ENCODE assay signal across 8 mouse cellular contexts in the genomic region with DNA sequence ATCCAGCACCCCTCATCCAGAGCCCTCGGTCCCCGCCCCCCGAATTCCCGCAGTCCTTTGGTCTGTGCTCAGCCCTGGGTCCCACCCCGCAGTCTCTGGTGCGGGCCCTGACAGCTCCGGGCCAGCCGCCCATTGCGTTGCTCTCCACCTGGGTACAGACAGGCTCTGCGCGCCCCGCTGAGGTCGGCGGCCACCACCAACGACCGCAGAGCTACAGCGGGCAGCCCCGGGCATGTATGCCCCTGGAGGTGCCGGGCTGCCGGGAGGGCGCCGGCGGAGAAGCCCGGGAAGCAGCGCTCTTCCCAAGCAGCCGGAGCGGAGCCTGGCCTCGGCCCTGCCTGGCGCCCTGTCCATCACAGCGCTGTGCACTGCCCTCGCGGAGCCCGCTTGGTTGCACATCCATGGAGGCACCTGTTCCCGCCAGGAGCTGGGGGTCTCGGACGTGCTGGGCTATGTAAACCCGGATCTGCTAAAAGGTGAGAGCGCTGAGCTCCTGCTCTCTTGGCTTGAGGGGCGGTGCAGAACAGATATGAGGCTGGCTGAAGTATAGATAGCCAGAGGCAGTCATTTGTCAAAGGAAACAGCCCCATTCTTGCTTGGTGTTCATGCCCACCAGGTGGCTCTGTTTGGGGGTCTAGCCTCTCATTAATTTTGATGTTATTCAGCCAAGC. TPM values are rescaled to one million over a fixed set of nuclear protein-coding genes. Genes with fewer than 3 reads are reported as not detected.
DNase-seq lines count a peak whose midpoint lies in the region; ATAC-seq and TF ChIP-seq lines count a peak whose summit lies in the region.

No protein-coding gene starts in this region.

- H3K36me3 ChIP-seq in intestine, embryonic 15.5 days, result peaks cover 14% of the 10 kb centered on the region
- peaks cover 49% of the 10 kb centered on the region for H3K36me3 ChIP-seq in limb, embryonic 10.5 days
- H3K36me3 ChIP-seq in midbrain, embryonic 12.5 days, result peaks cover 30% of the 10 kb centered on the region

- ATAC-seq in intestine, embryonic 15.5 days, result peak; percentile 72
- peak; percentile 72; the same call in 1 of the 2 replicates for ATAC-seq in midbrain, embryonic 12.5 days (ENCODE audit: low FRiP score, low read depth)
- no peak for ATAC-seq in activated CD4-positive, CD25-positive, alpha-beta regulatory T cell, adult 4 months

- 1% methylated on average over 39 of the region's 39 CpGs for WGBS in intestine, embryonic 15.5 days
- whole genome bisulfite sequencing in limb, embryonic 10.5 days, result under 1% methylated on average over 39 of the region's 39 CpGs
- 1% methylated on average over 39 of the region's 39 CpGs for WGBS in midbrain, embryonic 12.5 days

- peak; percentile 46 for DNase-seq in ZHBTc4 (ENCODE audit: low read depth, low spot score)
- peak; percentile 72 to 75 for DNase-seq in cerebellum, postnatal 14 days
- DNase-seq in gastrocnemius, adult 2 months, result peak; percentile 68
- DNase-seq in limb, embryonic 10.5 days (ENCODE audit: low spot score), result peak; percentile 60
- DNase-seq in spleen, adult 18-20 months, result peak; percentile 25 to 41

- H3K4me1 ChIP-seq in intestine, embryonic 15.5 days (replicated peaks), result peaks cover 18% of the 10 kb centered on the region; the same call in 1 of the 2 replicates
- peaks cover 32% of the 10 kb centered on the region for H3K4me1 ChIP-seq in limb, embryonic 10.5 days
- H3K4me1 ChIP-seq in midbrain, embryonic 12.5 days, result peaks cover 22% of the 10 kb centered on the region

- peak overlapping the region; percentile 97 for H3K27ac ChIP-seq in gastrocnemius, adult 2 months
- peak overlapping the region; percentile 57 for H3K27ac ChIP-seq in intestine, embryonic 15.5 days
- peak overlapping the region; percentile 85 for H3K27ac ChIP-seq in limb, embryonic 10.5 days
- H3K27ac ChIP-seq in midbrain, embryonic 12.5 days (replicated peaks), result peak overlapping the region; percentile 64

- peak; percentile 33 for TF ChIP-seq CTCF in gastrocnemius, adult 2 months (IDR thresholded peaks at IDR 0.05)

- no peaks in the 10 kb centered on the region for H3K9me3 ChIP-seq in intestine, embryonic 15.5 days
- no peaks in the 10 kb centered on the region for H3K9me3 ChIP-seq in limb, embryonic 10.5 days (replicated peaks)
- H3K9me3 ChIP-seq in midbrain, embryonic 12.5 days, result no peaks in the 10 kb centered on the region

- peak overlapping the region; percentile 88 for H3K9ac ChIP-seq in intestine, embryonic 15.5 days
- H3K9ac ChIP-seq in midbrain, embryonic 12.5 days (replicated peaks), result peak overlapping the region; percentile 90

- peak overlapping the region; percentile 98 for H3K4me2 ChIP-seq in intestine, embryonic 15.5 days (replicated peaks)
- peak overlapping the region; percentile 96 for H3K4me2 ChIP-seq in midbrain, embryonic 12.5 days (replicated peaks)

- no peaks in the 10 kb centered on the region for H3K27me3 ChIP-seq in intestine, embryonic 15.5 days (replicated peaks)
- no peaks in the 10 kb centered on the region for H3K27me3 ChIP-seq in limb, embryonic 10.5 days (ENCODE audit: low read depth, poor library complexity, severe bottlenecking)
- no peaks in the 10 kb centered on the region for H3K27me3 ChIP-seq in midbrain, embryonic 12.5 days

- intact Hi-C loops in gastrocnemius, adult 2 months (cut with DNase I), result loop anchor here (2.0 kb wide), 1 partner anchor 92 kb away; no protein-coding TSS in a partner anchor

- peak overlapping the region; percentile 94 for H3K4me3 ChIP-seq in gastrocnemius, adult 2 months
- peak overlapping the region; percentile 90 for H3K4me3 ChIP-seq in intestine, embryonic 15.5 days (replicated peaks)
- H3K4me3 ChIP-seq in limb, embryonic 10.5 days, result peak overlapping the region; percentile 98
- peak overlapping the region; percentile 86 for H3K4me3 ChIP-seq in midbrain, embryonic 12.5 days

RNA-seq across cellular contexts. Expression of a gene that starts 0.8 kb away (rescaled TPM):
- total RNA-seq in gastrocnemius, adult 2 months (2021), result 10 to 100 TPM; 21.6 to 24.3 TPM
- polyA plus RNA-seq in intestine, embryonic 15.5 days (2015; fragmentation: Nextera tagmentation; extraction: Ambion mirVana), result 28.3 and 28.5 TPM in 2 replicates
- polyA plus RNA-seq in limb, embryonic 10.5 days (2016; fragmentation: Nextera tagmentation; extraction: Ambion mirVana), result 21.8 and 26.3 TPM in 2 replicates
- polyA plus RNA-seq in midbrain, embryonic 12.5 days (2016; fragmentation: Nextera tagmentation; extraction: Ambion mirVana), result 36.4 and 39.3 TPM in 2 replicates
- 10 to 100 TPM; 50.2 to 63.5 TPM for polyA plus RNA-seq in activated CD4-positive, CD25-positive, alpha-beta regulatory T cell, adult 4 months (2017; shearing (Covaris generic))

RNA-seq across cellular contexts. Expression of a gene that starts 0.9 kb away (rescaled TPM):
- 10 to 100 TPM; 48.4 to 53.4 TPM for total RNA-seq in gastrocnemius, adult 2 months (2021)
- polyA plus RNA-seq in intestine, embryonic 15.5 days (2015; fragmentation: Nextera tagmentation; extraction: Ambion mirVana), result 60.2 and 60.9 TPM in 2 replicates
- polyA plus RNA-seq in limb, embryonic 10.5 days (2016; fragmentation: Nextera tagmentation; extraction: Ambion mirVana), result 58.8 and 58.9 TPM in 2 replicates
- 53.7 and 59.2 TPM in 2 replicates for polyA plus RNA-seq in midbrain, embryonic 12.5 days (2016; fragmentation: Nextera tagmentation; extraction: Ambion mirVana)
- polyA plus RNA-seq in activated CD4-positive, CD25-positive, alpha-beta regulatory T cell, adult 4 months (2017; shearing (Covaris generic)), result 10 to 100 TPM; 33.0 to 49.2 TPM

RNA-seq across cellular contexts. Expression of a gene that starts 21.5 kb away (rescaled TPM):
- 100 to 1,000 TPM in 1 of 2 experiments, 10 to 100 TPM in 1; 88.9 to 152 TPM for total RNA-seq in gastrocnemius, adult 2 months (2021)
- polyA plus RNA-seq in intestine, embryonic 15.5 days (2015; fragmentation: Nextera tagmentation; extraction: Ambion mirVana), result 89.1 and 89.5 TPM in 2 replicates
- polyA plus RNA-seq in limb, embryonic 10.5 days (2016; fragmentation: Nextera tagmentation; extraction: Ambion mirVana), result 80.4 and 80.8 TPM in 2 replicates
- 89.2 and 100.0 TPM in 2 replicates for polyA plus RNA-seq in midbrain, embryonic 12.5 days (2016; fragmentation: Nextera tagmentation; extraction: Ambion mirVana)
- polyA plus RNA-seq in activated CD4-positive, CD25-positive, alpha-beta regulatory T cell, adult 4 months (2017; shearing (Covaris generic)), result 10 to 100 TPM; 23.4 to 27.2 TPM

RNA-seq across cellular contexts. Expression of a gene that starts 40.3 kb away (rescaled TPM):
- total RNA-seq in gastrocnemius, adult 2 months (2021), result 10 to 100 TPM; 46.2 to 46.8 TPM
- polyA plus RNA-seq in intestine, embryonic 15.5 days (2015; fragmentation: Nextera tagmentation; extraction: Ambion mirVana), result 42.2 and 45.2 TPM in 2 replicates
- polyA plus RNA-seq in limb, embryonic 10.5 days (2016; fragmentation: Nextera tagmentation; extraction: Ambion mirVana), result 103 and 113 TPM in 2 replicates
- 94.6 and 99.6 TPM in 2 replicates for polyA plus RNA-seq in midbrain, embryonic 12.5 days (2016; fragmentation: Nextera tagmentation; extraction: Ambion mirVana)
- polyA plus RNA-seq in activated CD4-positive, CD25-positive, alpha-beta regulatory T cell, adult 4 months (2017; shearing (Covaris generic)), result 10 to 100 TPM; 34.2 to 51.7 TPM

RNA-seq across cellular contexts. Expression of a gene that starts 40.4 kb away (rescaled TPM):
- under 1 TPM; 0.31 to 0.69 TPM for total RNA-seq in gastrocnemius, adult 2 months (2021)
- polyA plus RNA-seq in intestine, embryonic 15.5 days (2015; fragmentation: Nextera tagmentation; extraction: Ambion mirVana), result 1.8 and 2.0 TPM in 2 replicates
- polyA plus RNA-seq in limb, embryonic 10.5 days (2016; fragmentation: Nextera tagmentation; extraction: Ambion mirVana), result 1.7 and 2.5 TPM in 2 replicates
- 2.6 TPM in 2 replicates for polyA plus RNA-seq in midbrain, embryonic 12.5 days (2016; fragmentation: Nextera tagmentation; extraction: Ambion mirVana)
- 1 to 10 TPM in 1 of 2 experiments, under 1 TPM in 1; 0.92 to 1.5 TPM for polyA plus RNA-seq in activated CD4-positive, CD25-positive, alpha-beta regulatory T cell, adult 4 months (2017; shearing (Covaris generic))
